In genomic region chr9:110625350-110625908, GRCm38 (mm10) we compare ENCODE assay signal across 8 mouse cellular contexts. TPM values are rescaled to one million over a fixed set of nuclear protein-coding genes. Genes with fewer than 3 reads are reported as not detected.
A peak's percentile ranks its signal among the peaks of the same experiment; 100 is the strongest.
DNase-seq lines count a peak whose midpoint lies in the region; ATAC-seq and TF ChIP-seq lines count a peak whose summit lies in the region.

No protein-coding gene starts in this region.

- DNase-seq in kidney, adult 2 months: no peak
- DNase-seq in kidney, adult 8-10 months: no peak
- DNase-seq in embryonic facial prominence, embryonic 10.5 days (ENCODE audit: low spot score): no peak
- no peak for DNase-seq in layer of hippocampus, adult 11-12 months (ENCODE audit: low spot score)

- ATAC-seq in hindbrain, embryonic 15.5 days (ENCODE audit: low FRiP score, low read depth): peak; percentile 25
- peak; percentile 20; the same call in 1 of the 2 replicates for ATAC-seq in midbrain, embryonic 16.5 days
- ATAC-seq in erythroid progenitor cell, adult 5-6 weeks (replicated peaks; ENCODE audit: low FRiP score, poor library complexity, severe bottlenecking): no peak
- no peak for ATAC-seq in megakaryocyte progenitor cell, adult 5-6 weeks (replicated peaks; ENCODE audit: poor library complexity)

- no peaks in the 10 kb centered on the region for H3K9me3 ChIP-seq in embryonic facial prominence, embryonic 10.5 days
- no peaks in the 10 kb centered on the region for H3K9me3 ChIP-seq in hindbrain, embryonic 15.5 days
- H3K9me3 ChIP-seq in midbrain, embryonic 16.5 days (replicated peaks; ENCODE audit: control insufficient read depth, low read length, poor library complexity, severe bottlenecking): no peaks in the 10 kb centered on the region

- no peak overlapping the region for H3K27ac ChIP-seq in kidney, adult 2 months (ENCODE audit: insufficient read depth, low read depth, low read length)
- peak overlapping the region; percentile 83 for H3K27ac ChIP-seq in embryonic facial prominence, embryonic 10.5 days (replicated peaks)
- peak overlapping the region; percentile 86 for H3K27ac ChIP-seq in hindbrain, embryonic 15.5 days (replicated peaks)
- H3K27ac ChIP-seq in midbrain, embryonic 16.5 days (ENCODE audit: low read length): peak overlapping the region; percentile 84

- WGBS in kidney, adult 2 months: 77% methylated on average over 11 of the region's 11 CpGs
- 69% methylated on average over 11 of the region's 11 CpGs for WGBS in embryonic facial prominence, embryonic 10.5 days
- WGBS in hindbrain, embryonic 15.5 days: 63% methylated on average over 11 of the region's 11 CpGs
- 65% methylated on average over 11 of the region's 11 CpGs for WGBS in midbrain, embryonic 16.5 days

- H3K4me3 ChIP-seq in kidney, adult 2 months (ENCODE audit: insufficient read depth, low read depth, low read length): peak overlapping the region; percentile 32; the same call in 1 of the 2 replicates
- H3K4me3 ChIP-seq in embryonic facial prominence, embryonic 10.5 days: peak overlapping the region; percentile 60
- peak overlapping the region; percentile 46 for H3K4me3 ChIP-seq in hindbrain, embryonic 15.5 days
- peak overlapping the region; percentile 50 for H3K4me3 ChIP-seq in midbrain, embryonic 16.5 days (ENCODE audit: low read depth, low read length)

- no peak for TF ChIP-seq POLR2A in kidney, adult 2 months (IDR thresholded peaks at IDR 0.05; ENCODE audit: low read depth, low read length)

- peaks cover 6% of the 10 kb centered on the region; the same call in 1 of the 2 replicates for H3K4me1 ChIP-seq in kidney, adult 2 months (ENCODE audit: control insufficient read depth, insufficient read depth, low read length)
- H3K4me1 ChIP-seq in embryonic facial prominence, embryonic 10.5 days: peaks cover 26% of the 10 kb centered on the region
- H3K4me1 ChIP-seq in hindbrain, embryonic 15.5 days (replicated peaks): peaks cover 27% of the 10 kb centered on the region
- H3K4me1 ChIP-seq in midbrain, embryonic 16.5 days (ENCODE audit: control insufficient read depth, insufficient read depth, low read length): peaks cover 16% of the 10 kb centered on the region; the same call in 1 of the 2 replicates

- peak overlapping the region; percentile 63 for H3K9ac ChIP-seq in hindbrain, embryonic 15.5 days
- H3K9ac ChIP-seq in midbrain, embryonic 16.5 days (ENCODE audit: low read depth, low read length): peak overlapping the region; percentile 76

- TF ChIP-seq CTCF in kidney, adult 2 months (conservative IDR thresholded peaks at IDR 0.05; ENCODE audit: insufficient read depth, insufficient read length, low read depth, low read length): no peak

- no peaks in the 10 kb centered on the region for H3K36me3 ChIP-seq in kidney, adult 2 months (ENCODE audit: control insufficient read depth, insufficient read depth, low read length)
- H3K36me3 ChIP-seq in embryonic facial prominence, embryonic 10.5 days (replicated peaks): peaks cover 29% of the 10 kb centered on the region
- H3K36me3 ChIP-seq in hindbrain, embryonic 15.5 days: peaks cover 10% of the 10 kb centered on the region; the same call in 1 of the 2 replicates
- H3K36me3 ChIP-seq in midbrain, embryonic 16.5 days (ENCODE audit: control insufficient read depth, insufficient read depth, low read length): peaks cover 14% of the 10 kb centered on the region; the same call in 1 of the 2 replicates

- H3K4me2 ChIP-seq in hindbrain, embryonic 15.5 days: peak overlapping the region; percentile 93
- H3K4me2 ChIP-seq in midbrain, embryonic 16.5 days (ENCODE audit: low read length): peak overlapping the region; percentile 98

- no peaks in the 10 kb centered on the region for H3K27me3 ChIP-seq in kidney, adult 2 months (replicated peaks; ENCODE audit: control insufficient read depth, insufficient read depth, low read length)
- peaks cover 40% of the 10 kb centered on the region for H3K27me3 ChIP-seq in embryonic facial prominence, embryonic 10.5 days (replicated peaks; ENCODE audit: low read depth, poor library complexity, severe bottlenecking)
- H3K27me3 ChIP-seq in hindbrain, embryonic 15.5 days: no peaks in the 10 kb centered on the region
- H3K27me3 ChIP-seq in midbrain, embryonic 16.5 days (ENCODE audit: control insufficient read depth, insufficient read depth, low read depth, low read length): no peaks in the 10 kb centered on the region

RNA-seq across cellular contexts. Expression of gene Nradd, which starts 1.2 kb away (rescaled TPM):
- polyA plus RNA-seq in kidney, adult 2 months (2012; rRNA removed): 4.3 and 6.2 TPM in 2 replicates
- polyA plus RNA-seq in embryonic facial prominence, embryonic 10.5 days (2016; fragmentation: Nextera tagmentation; extraction: Ambion mirVana): 37.8 and 39.3 TPM in 2 replicates
- polyA plus RNA-seq in hindbrain, embryonic 15.5 days (2015; fragmentation: Nextera tagmentation; extraction: Ambion mirVana): 31.1 and 31.7 TPM in 2 replicates
- 25.5 and 27.1 TPM in 2 replicates for polyA plus RNA-seq in midbrain, embryonic 16.5 days (2015; fragmentation: Nextera tagmentation; extraction: Ambion mirVana)
- total RNA-seq in erythroid progenitor cell, adult 5-6 weeks (2015; ENCODE audit: low replicate concordance): 2.2 TPM in 1 of 2 replicates, not detected in the other
- 1.3 TPM in 1 of 2 replicates, not detected in the other for total RNA-seq in erythroid progenitor cell, adult 5-6 weeks (2017; ENCODE audit: low replicate concordance)
- total RNA-seq in megakaryocyte progenitor cell, adult 5-6 weeks (2015): 2.0 and 4.3 TPM in 2 replicates
- 1.9 and 2.2 TPM in 2 replicates for total RNA-seq in megakaryocyte progenitor cell, adult 5-6 weeks (2017)

RNA-seq across cellular contexts. Expression of gene Nbeal2, which starts 28.5 kb away (rescaled TPM):
- 41.6 and 49.2 TPM in 2 replicates for polyA plus RNA-seq in kidney, adult 2 months (2012; rRNA removed)
- polyA plus RNA-seq in embryonic facial prominence, embryonic 10.5 days (2016; fragmentation: Nextera tagmentation; extraction: Ambion mirVana): 1.9 and 2.0 TPM in 2 replicates
- 3.5 and 4.3 TPM in 2 replicates for polyA plus RNA-seq in hindbrain, embryonic 15.5 days (2015; fragmentation: Nextera tagmentation; extraction: Ambion mirVana)
- polyA plus RNA-seq in midbrain, embryonic 16.5 days (2015; fragmentation: Nextera tagmentation; extraction: Ambion mirVana): 5.2 and 6.1 TPM in 2 replicates
- 9.4 and 16.3 TPM in 2 replicates for total RNA-seq in erythroid progenitor cell, adult 5-6 weeks (2015; ENCODE audit: low replicate concordance)
- 1.4 and 10.1 TPM in 2 replicates for total RNA-seq in erythroid progenitor cell, adult 5-6 weeks (2017; ENCODE audit: low replicate concordance)
- total RNA-seq in megakaryocyte progenitor cell, adult 5-6 weeks (2015): 20.1 and 24.1 TPM in 2 replicates
- total RNA-seq in megakaryocyte progenitor cell, adult 5-6 weeks (2017): 10.3 and 19.3 TPM in 2 replicates

RNA-seq across cellular contexts. Expression of gene Ccdc12, which starts 30.9 kb away (rescaled TPM):
- 95.9 and 125 TPM in 2 replicates for polyA plus RNA-seq in kidney, adult 2 months (2012; rRNA removed)
- 174 and 177 TPM in 2 replicates for polyA plus RNA-seq in embryonic facial prominence, embryonic 10.5 days (2016; fragmentation: Nextera tagmentation; extraction: Ambion mirVana)
- 103 and 107 TPM in 2 replicates for polyA plus RNA-seq in hindbrain, embryonic 15.5 days (2015; fragmentation: Nextera tagmentation; extraction: Ambion mirVana)
- polyA plus RNA-seq in midbrain, embryonic 16.5 days (2015; fragmentation: Nextera tagmentation; extraction: Ambion mirVana): 93.3 and 103 TPM in 2 replicates
- 59.8 and 67.1 TPM in 2 replicates for total RNA-seq in erythroid progenitor cell, adult 5-6 weeks (2015; ENCODE audit: low replicate concordance)
- 32.8 and 34.5 TPM in 2 replicates for total RNA-seq in erythroid progenitor cell, adult 5-6 weeks (2017; ENCODE audit: low replicate concordance)
- total RNA-seq in megakaryocyte progenitor cell, adult 5-6 weeks (2015): 98.7 and 112 TPM in 2 replicates
- 75.3 and 92.6 TPM in 2 replicates for total RNA-seq in megakaryocyte progenitor cell, adult 5-6 weeks (2017)

Comparison
In these comparisons a context has a peak if more than half of its experiments do, and no peak if none do; other contexts are left out.
1. ATAC-seq: peak in hindbrain, embryonic 15.5 days (single experiment) and midbrain, embryonic 16.5 days (single experiment); none in erythroid progenitor cell, adult 5-6 weeks (single experiment) and megakaryocyte progenitor cell, adult 5-6 weeks (single experiment).
2. Peak in every context shown above with its lines, with median percentiles within 50 percentile points of each other: H3K4me3 ChIP-seq.